ENCODE assay signal across 20 mouse cellular contexts in genomic region chr16:43302171-43302570, GRCm38 (mm10).
"Had no signal": no experiment of that assay in that cellular context is flagged by ENCODE, and none has a peak within 500 bp of the region (broad histone marks: within the 10 kb centered on the region; RNA-seq: fewer than 3 reads in every experiment).

No protein-coding gene starts in this region.

- H3K4me3 ChIP-seq: heart, embryonic 10.5 days; heart, embryonic 12.5 days; hindbrain, embryonic 13.5 days; hindbrain, embryonic 15.5 days; kidney, embryonic 15.5 days; limb, embryonic 13.5 days; limb, embryonic 15.5 days; liver, embryonic 12.5 days had no signal

- H3K27ac ChIP-seq: hindbrain, embryonic 13.5 days; hindbrain, embryonic 15.5 days; hindbrain, postnatal 0 days; limb, embryonic 13.5 days; limb, embryonic 15.5 days; liver, embryonic 12.5 days; liver, embryonic 14.5 days had no signal

- H3K36me3 ChIP-seq: heart, embryonic 10.5 days; heart, embryonic 12.5 days; hindbrain, embryonic 13.5 days; hindbrain, embryonic 15.5 days; kidney, embryonic 15.5 days; limb, embryonic 13.5 days; limb, embryonic 15.5 days; liver, embryonic 12.5 days had no signal

- DNase-seq: forebrain, postnatal 0 days; gastrocnemius, postnatal 10 days; gastrocnemius, postnatal 25 days; heart, adult 11 months; heart, postnatal 10 days; kidney, adult 11 months; kidney, adult 8-10 months; kidney, postnatal 10 days; layer of hippocampus, postnatal 36 days; left cerebral cortex, postnatal 4 days had no signal

- H3K4me1 ChIP-seq: hindbrain, embryonic 13.5 days; liver, embryonic 12.5 days had no signal

- H3K27me3 ChIP-seq: heart, embryonic 12.5 days; hindbrain, embryonic 13.5 days; hindbrain, embryonic 15.5 days; kidney, embryonic 15.5 days; limb, embryonic 13.5 days; limb, embryonic 15.5 days; liver, embryonic 12.5 days had no signal
